Mouse (Mus musculus): Measurements from ENCODE around the gene D7Ertd443e. TPM values are rescaled to one million over a fixed set of nuclear protein-coding genes. Genes with fewer than 3 reads are reported as not detected.

Gene D7Ertd443e
- polyA plus RNA-seq, 1 experiment from 2014 or later, result 0.27 TPM

- Histone ChIP-seq H3K4me1 (peaks cover 19% of the 10 kb centered on the region), H3K4me3 (peak overlapping the region; percentile 63), H3K27me3 (replicated peaks) (peaks cover 8% of the 10 kb centered on the region), H3K36me3 (replicated peaks) (no peaks in the 10 kb centered on the region), H3K27ac (no peak overlapping the region), H3K9ac (no peak overlapping the region), H3K4me2 (peak overlapping the region; percentile 100), H3K9me3 (no peaks in the 10 kb centered on the region)
- 29% methylated on average over 16 of the region's 16 CpGs for WGBS
- no peak for ATAC-seq (replicated peaks)
These were observed 161.9 kb downstream of the D7Ertd443e start for GRCm38 (mm10) chr7:134223444-134224161.

Other genes with a start within 250 kb of the D7Ertd443e start
- gene Adam12, start 153.5 kb downstream of the D7Ertd443e start, polyA plus RNA-seq (2015; fragmentation: Nextera tagmentation; extraction: Ambion mirVana), result 2.8 and 5.4 TPM in 2 replicates

All from midbrain, embryonic 15.5 days (tissue).